Mouse (Mus musculus): ENCODE results near the gene Phtf1.

The Phtf1 gene

GRCm38 (mm10) chr3:103967861-103968691, at the start of gene Phtf1:
TSS of gene Phtf1 (plus strand) at chr3:103968110.
- DNase-seq (ENCODE audit: low spot score) = peak; percentile 77

DNA sequence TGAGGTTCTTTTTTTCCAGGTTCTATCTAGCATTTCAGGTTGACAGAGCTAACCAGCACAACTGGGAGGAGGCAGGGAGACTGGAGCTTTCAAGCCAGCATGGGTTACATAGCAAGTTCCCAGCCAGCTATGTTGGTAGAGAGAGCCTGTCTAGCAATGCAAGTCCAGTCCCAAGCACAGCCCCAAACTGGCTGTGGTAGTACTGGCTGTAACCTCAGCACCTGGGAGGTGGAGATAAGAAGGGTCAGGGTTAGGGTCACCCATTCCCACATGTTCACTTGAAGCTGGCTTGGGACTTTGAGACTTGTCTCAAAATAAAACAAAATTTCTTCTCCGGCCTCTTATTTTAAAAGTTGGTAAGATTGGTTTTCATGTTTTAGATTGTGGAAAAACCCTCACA, 47.8 kb upstream of the Phtf1 start:
- DNase-seq (ENCODE audit: low spot score) = no peak

GRCm38 (mm10) chr3:103925302-103925701, 42.6 kb upstream of the Phtf1 start:
- no peak for DNase-seq (ENCODE audit: low spot score)

- no peak for DNase-seq (ENCODE audit: low spot score)
Measured at GRCm38 (mm10) chr3:103927511-103927910, 40.4 kb upstream of the Phtf1 start.

GRCm38 (mm10) chr3:103944794-103945562, 22.9 kb upstream of the Phtf1 start:
- peak; percentile 21 for DNase-seq (ENCODE audit: low spot score)

DNA sequence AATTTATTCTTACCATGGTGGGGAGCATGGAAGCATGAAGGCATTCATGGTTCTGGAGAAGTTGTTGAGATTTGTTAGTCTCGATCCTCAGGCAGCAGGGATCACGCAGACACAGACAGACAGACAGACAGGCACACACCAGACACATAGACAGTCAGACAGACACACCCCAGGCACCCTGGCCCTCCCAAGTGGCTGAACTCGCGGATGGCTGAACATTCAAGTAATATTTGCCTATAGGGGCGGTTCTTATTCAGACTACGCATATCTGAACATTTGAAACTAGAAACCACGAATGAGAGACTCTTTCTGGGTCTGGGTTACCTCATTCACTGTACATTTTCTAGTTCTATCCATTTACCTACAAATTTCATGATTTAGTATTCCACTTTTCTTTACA, 19.2 kb upstream of the Phtf1 start:
- DNase-seq (ENCODE audit: low spot score) = no peak

- DNase-seq (ENCODE audit: low spot score) = no peak
Measured at GRCm38 (mm10) chr3:103960622-103961021, 7.3 kb upstream of the Phtf1 start.

GRCm38 (mm10) chr3:103967231-103967630, 679 bp upstream of the Phtf1 start:
- no peak for DNase-seq (ENCODE audit: low spot score)

GRCm38 (mm10) chr3:103968701-103969100, 791 bp downstream of the Phtf1 start:
- peak; percentile 33 for DNase-seq (ENCODE audit: low spot score)

DNA sequence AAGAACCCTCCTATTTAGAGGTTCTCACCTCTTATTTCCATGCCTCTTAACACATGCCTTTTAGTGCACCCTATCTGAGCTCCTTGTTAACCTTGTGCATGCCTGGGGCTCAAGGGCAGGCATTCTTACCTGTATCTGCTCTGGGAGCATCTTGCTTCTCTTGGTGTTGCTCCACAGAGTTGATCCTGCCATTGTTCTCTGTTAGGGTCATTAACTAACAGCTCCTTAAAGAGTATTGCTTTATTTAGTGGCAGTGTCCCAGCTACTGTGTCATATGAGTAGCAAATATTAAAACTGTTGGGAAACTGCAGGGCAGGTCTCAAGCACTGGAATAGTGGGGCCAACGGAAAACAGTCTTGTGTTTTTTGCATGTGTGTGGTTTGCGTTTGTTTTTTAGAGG, 3.2 kb downstream of the Phtf1 start:
- DNase-seq (ENCODE audit: low spot score) = no peak

- DNase-seq (ENCODE audit: low spot score) = no peak
Measured at GRCm38 (mm10) chr3:103984556-103984955, 16.6 kb downstream of the Phtf1 start.

DNA sequence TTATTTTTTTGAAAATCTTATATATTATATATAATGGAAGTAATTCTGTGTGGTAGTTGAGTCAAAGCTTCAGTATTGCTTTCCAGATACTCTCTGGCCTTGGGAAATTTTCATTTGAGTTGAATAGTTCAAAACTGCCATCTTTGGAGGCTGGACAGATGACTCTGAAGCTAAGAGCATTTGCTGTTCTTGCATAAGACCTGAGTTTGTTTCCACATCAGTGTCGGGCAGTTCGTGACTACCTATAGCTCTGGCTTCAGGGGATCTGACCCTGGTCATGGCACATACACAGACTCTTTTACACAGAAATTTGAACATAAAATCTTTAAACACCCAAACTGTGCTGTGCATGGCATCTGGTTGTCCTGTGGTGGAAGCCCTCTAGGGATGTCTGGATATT, 17.3 kb downstream of the Phtf1 start:
- DNase-seq (ENCODE audit: low spot score) = no peak

DNA sequence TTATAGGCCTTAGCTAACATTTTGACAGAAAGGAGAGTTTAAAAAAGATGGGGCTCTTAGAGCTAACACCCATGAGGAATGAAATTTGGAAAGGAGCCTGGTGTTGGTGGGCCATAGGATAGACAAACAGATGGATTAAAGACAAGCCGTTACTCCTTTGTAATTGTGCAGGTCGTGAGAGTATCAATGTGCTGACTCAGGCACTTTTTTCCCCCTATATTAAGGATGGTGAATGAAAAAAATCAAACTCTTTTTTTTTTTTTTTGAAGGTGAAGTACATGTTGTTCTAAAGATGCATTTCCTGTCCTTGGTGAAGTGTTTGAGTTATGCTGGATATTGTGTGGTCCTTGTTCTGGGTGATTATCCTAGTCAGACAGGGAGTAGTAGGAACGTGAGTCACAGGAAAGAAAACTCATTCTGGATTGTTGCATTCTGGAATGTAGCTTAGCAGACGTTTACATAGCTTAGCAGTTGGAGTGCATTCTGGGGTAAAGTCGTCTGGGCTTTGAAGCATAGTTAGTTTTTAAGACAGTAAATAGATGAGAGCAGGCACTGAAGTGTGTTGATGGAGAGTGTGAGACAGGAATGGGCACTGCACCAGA, 20.0 kb downstream of the Phtf1 start:
- no peak for DNase-seq (ENCODE audit: low spot score)

- DNase-seq (ENCODE audit: low spot score) = no peak
Measured at GRCm38 (mm10) chr3:103989352-103989751, 21.4 kb downstream of the Phtf1 start.

DNA sequence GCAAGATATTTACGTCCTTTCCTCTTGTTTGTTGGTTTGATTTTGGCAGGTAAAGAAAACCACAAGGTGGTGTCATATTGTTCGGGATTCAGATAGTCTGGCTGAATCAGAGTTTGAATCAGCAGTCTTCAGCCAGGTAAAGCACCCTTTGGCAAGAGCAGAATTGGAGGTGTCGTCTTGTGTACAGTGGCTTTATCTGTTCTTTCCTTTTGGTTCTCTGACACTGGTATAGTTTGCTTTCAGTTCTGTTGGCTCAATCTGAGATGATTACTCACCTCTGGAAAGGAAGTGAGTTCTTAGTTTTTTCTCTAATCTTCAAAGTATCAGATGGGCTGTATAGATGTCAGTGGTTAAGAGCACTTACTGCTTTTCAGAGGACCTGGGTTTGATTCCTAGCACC, 23.4 kb downstream of the Phtf1 start:
- DNase-seq (ENCODE audit: low spot score) = no peak

- no peak for DNase-seq (ENCODE audit: low spot score)
Measured at GRCm38 (mm10) chr3:103998724-103999123, 30.8 kb downstream of the Phtf1 start.

DNA sequence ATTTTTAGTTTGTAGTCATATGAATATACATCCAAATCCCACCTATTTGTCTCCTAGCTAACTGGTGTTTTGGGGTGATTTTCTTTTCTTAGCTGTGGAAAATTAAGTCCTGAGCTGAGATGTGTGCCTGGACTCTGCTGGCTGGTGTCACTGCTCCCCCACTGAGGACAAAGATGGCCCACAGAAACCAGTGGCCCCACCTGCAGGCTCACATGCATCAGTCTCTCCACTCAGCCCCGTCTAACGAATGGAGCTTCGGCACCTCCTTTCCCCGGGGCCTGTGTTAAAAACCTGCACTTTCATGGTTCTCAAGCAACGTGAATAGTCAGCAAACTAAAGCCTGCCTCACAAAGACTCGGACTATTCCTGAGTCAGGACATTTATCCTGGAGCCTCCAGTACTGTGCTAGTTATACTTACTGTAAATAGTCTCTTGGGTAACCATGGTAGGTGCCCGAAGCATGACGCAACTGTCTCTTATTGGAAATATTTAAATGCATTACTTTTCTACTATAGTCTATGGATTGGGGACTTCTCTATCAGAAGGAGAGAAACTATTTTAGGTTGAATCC, 39.1 kb downstream of the Phtf1 start:
- no peak for DNase-seq (ENCODE audit: low spot score)

GRCm38 (mm10) chr3:104007479-104007878, 39.6 kb downstream of the Phtf1 start:
- DNase-seq (ENCODE audit: low spot score) = no peak

- DNase-seq (ENCODE audit: low spot score) = no peak
Measured at GRCm38 (mm10) chr3:104009924-104010662, 42.2 kb downstream of the Phtf1 start.

GRCm38 (mm10) chr3:104011972-104012371, 44.1 kb downstream of the Phtf1 start:
- no peak for DNase-seq (ENCODE audit: low spot score)

DNA sequence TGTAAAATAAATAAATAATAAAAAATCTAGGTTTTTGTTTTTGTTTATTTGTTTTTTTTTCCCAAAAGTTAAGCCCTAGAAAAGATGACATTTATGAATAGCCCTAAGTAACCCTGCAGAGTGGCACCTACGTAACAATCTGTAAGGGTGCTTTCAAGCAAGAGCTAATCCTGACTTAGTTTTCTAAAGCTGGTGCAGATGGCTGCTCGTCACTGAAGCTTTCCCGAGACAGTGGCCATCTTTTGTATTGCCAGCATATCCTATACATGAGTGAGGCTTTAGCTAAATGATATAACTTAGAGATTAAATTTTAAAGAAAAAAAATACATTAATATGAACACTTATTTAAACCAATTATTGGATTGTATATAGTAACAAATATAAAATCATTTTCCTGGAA, 50.0 kb downstream of the Phtf1 start:
- no peak for DNase-seq (ENCODE audit: low spot score)

- DNase-seq (ENCODE audit: low spot score) = no peak
Measured at GRCm38 (mm10) chr3:104019453-104019852, 51.5 kb downstream of the Phtf1 start.
